Mouse (Mus musculus): ENCODE results near the gene Foxd1. TPM values are rescaled to one million over a fixed set of nuclear protein-coding genes. Genes with fewer than 3 reads are reported as not detected.

Gene Foxd1
- polyA plus RNA-seq, 1 experiment from 2014 or later, result 0.20 TPM

DNA sequence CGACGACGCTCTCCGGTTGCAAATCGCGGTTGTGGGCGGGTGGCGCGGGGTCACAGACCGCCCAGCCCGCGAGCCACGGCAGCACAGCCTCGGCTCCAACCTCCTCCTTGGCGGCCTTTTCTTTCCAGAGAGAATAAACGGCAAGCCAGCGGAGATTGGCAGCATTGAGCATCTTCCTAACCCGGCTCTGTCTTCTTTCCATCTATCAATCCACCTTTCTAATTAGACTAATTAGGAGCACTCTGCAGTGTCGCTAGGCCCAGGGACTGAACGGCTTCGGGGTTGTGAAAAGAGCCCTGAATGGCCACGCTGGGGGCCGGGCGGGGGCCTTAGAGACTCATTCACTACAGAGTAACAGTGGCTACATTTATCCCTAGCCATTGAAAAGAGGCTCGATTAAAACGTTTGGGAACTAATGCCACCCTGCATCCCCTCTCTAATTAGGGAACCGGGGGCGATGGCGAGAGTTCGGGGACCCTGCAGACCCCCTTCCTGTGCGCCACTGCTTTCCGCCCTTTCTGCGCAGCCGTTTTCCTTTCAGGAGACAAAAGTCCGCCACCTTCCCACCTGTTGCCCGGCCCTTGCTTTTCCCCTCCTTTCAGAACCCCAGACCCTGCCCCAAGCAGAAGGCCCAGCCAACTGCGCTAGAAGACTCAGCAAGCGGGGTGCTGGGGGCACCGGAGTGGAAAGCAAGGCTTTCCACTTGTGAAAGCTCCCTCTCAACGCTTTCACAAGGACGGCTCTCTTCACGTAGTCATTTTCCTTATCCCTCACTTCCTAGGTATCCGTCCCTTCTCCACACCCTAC is 12.6 kb downstream of the Foxd1 start:
- peaks cover 84% of the 10 kb centered on the region for H3K27me3 ChIP-seq (ENCODE audit: control insufficient read depth, insufficient read depth, low read length)
- no peak for ATAC-seq (replicated peaks; ENCODE audit: insufficient number of reproducible peaks, low FRiP score, low TSS enrichment)
- peak overlapping the region; percentile 36 for H3K4me3 ChIP-seq (ENCODE audit: low read depth, low read length)
- no peaks in the 10 kb centered on the region for H3K4me1 ChIP-seq (ENCODE audit: control insufficient read depth, insufficient read depth, low read length)
- no peak overlapping the region for H3K9ac ChIP-seq (ENCODE audit: low read depth, low read length)
- no peaks in the 10 kb centered on the region; the same call in 1 of the 2 replicates for H3K9me3 ChIP-seq (replicated peaks; ENCODE audit: control insufficient read depth, low read length)
- no peaks in the 10 kb centered on the region for H3K36me3 ChIP-seq (ENCODE audit: control insufficient read depth, insufficient read depth, low read length)
- WGBS (ENCODE audit: insufficient replicate concordance), result under 1% methylated on average over 43 of the region's 43 CpGs
- H3K4me2 ChIP-seq, result peak overlapping the region; percentile 53
- H3K27ac ChIP-seq (ENCODE audit: low read depth, low read length), result no peak overlapping the region

DNA sequence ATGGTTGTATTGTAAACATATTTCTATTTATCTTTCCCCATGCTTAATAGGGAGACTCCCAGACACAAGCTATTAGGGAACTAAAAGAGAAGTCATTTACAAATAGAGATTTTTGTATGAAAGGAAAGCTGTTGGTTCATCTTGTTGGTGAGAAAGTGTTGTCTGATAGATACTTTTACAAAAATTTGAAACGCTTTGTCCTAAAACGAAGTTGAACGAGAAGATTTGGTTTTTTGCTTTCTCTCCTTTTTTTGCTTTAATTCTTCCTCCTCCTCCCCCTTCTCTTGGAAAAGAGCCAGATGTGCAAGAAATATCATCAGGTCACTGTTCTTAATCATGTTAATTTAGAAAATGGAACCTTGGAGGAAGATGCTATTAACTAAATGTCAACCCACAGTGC is 13.6 kb downstream of the Foxd1 start:
- H3K4me1 ChIP-seq (ENCODE audit: control insufficient read depth, insufficient read depth, low read length), result no peaks in the 10 kb centered on the region
- no peak overlapping the region for H3K9ac ChIP-seq (ENCODE audit: low read depth, low read length)
- H3K27ac ChIP-seq (ENCODE audit: low read depth, low read length), result no peak overlapping the region
- H3K9me3 ChIP-seq (replicated peaks; ENCODE audit: control insufficient read depth, low read length), result no peaks in the 10 kb centered on the region; the same call in 1 of the 2 replicates
- H3K4me2 ChIP-seq, result no peak overlapping the region
- H3K27me3 ChIP-seq (ENCODE audit: control insufficient read depth, insufficient read depth, low read length), result peaks cover 80% of the 10 kb centered on the region
- WGBS (ENCODE audit: insufficient replicate concordance), result 10% methylated on average over 3 of the region's 3 CpGs
- H3K36me3 ChIP-seq (ENCODE audit: control insufficient read depth, insufficient read depth, low read length), result no peaks in the 10 kb centered on the region
- H3K4me3 ChIP-seq (ENCODE audit: low read depth, low read length), result no peak overlapping the region
- ATAC-seq (replicated peaks; ENCODE audit: insufficient number of reproducible peaks, low FRiP score, low TSS enrichment), result no peak

DNA sequence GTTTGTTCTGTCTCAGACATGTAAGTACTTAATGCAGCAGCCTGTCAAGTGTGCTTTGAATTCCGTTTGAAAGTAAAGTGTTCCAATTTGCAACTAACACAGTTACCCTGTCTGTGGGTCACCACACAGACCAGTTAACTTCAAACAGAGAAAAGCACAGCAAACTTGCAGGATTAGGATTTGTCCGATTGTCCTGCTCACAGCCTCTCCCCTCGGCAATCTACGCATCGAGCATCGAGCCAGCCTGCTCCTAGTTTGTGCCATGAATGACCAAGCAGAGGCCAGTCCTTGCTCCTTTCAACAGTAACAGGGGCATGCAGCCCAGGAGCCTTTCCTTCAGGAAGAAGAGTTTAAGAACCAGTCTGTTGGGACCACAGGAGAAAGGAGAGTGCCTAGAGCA is 15.0 kb downstream of the Foxd1 start:
- peaks cover 78% of the 10 kb centered on the region for H3K27me3 ChIP-seq (ENCODE audit: control insufficient read depth, insufficient read depth, low read length)
- H3K4me1 ChIP-seq (ENCODE audit: control insufficient read depth, insufficient read depth, low read length), result no peaks in the 10 kb centered on the region
- no peak overlapping the region for H3K4me3 ChIP-seq (ENCODE audit: low read depth, low read length)
- H3K36me3 ChIP-seq (ENCODE audit: control insufficient read depth, insufficient read depth, low read length), result no peaks in the 10 kb centered on the region
- H3K9ac ChIP-seq (ENCODE audit: low read depth, low read length), result no peak overlapping the region
- H3K9me3 ChIP-seq (replicated peaks; ENCODE audit: control insufficient read depth, low read length), result no peaks in the 10 kb centered on the region; the same call in 1 of the 2 replicates
- 14% methylated on average over 6 of the region's 6 CpGs for WGBS (ENCODE audit: insufficient replicate concordance)
- H3K27ac ChIP-seq (ENCODE audit: low read depth, low read length), result no peak overlapping the region
- no peak for ATAC-seq (replicated peaks; ENCODE audit: insufficient number of reproducible peaks, low FRiP score, low TSS enrichment)
- H3K4me2 ChIP-seq, result no peak overlapping the region

DNA sequence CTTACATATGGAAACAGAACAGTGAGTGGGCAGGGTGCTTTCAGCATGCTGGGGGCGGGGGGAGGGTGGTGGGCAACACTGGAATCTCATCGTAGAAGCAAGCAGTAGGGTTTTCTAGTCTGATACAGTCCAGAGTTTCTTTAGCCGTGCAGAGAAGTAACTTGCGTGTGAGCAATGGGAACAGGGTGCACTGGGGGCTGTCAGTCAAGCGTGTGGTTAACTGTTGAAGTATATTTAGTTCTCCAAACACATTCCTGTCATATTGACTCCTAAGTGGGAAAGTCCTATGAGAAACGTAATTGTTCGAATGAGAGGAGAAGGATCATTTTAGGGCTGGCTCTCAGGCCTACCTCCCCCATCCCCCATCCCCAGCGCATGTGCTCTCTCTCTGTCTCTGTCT is 20.5 kb downstream of the Foxd1 start:
- no peak overlapping the region for H3K4me3 ChIP-seq (ENCODE audit: low read depth, low read length)
- no peak for ATAC-seq (replicated peaks; ENCODE audit: insufficient number of reproducible peaks, low FRiP score, low TSS enrichment)
- H3K9ac ChIP-seq (ENCODE audit: low read depth, low read length), result no peak overlapping the region
- no peak overlapping the region for H3K27ac ChIP-seq (ENCODE audit: low read depth, low read length)
- 47% methylated on average over 8 of the region's 8 CpGs for WGBS (ENCODE audit: insufficient replicate concordance)
- H3K36me3 ChIP-seq (ENCODE audit: control insufficient read depth, insufficient read depth, low read length), result no peaks in the 10 kb centered on the region
- H3K4me2 ChIP-seq, result no peak overlapping the region
- H3K4me1 ChIP-seq (ENCODE audit: control insufficient read depth, insufficient read depth, low read length), result no peaks in the 10 kb centered on the region
- H3K9me3 ChIP-seq (replicated peaks; ENCODE audit: control insufficient read depth, low read length), result no peaks in the 10 kb centered on the region; the same call in 1 of the 2 replicates
- peaks cover 27% of the 10 kb centered on the region for H3K27me3 ChIP-seq (ENCODE audit: control insufficient read depth, insufficient read depth, low read length)

DNA sequence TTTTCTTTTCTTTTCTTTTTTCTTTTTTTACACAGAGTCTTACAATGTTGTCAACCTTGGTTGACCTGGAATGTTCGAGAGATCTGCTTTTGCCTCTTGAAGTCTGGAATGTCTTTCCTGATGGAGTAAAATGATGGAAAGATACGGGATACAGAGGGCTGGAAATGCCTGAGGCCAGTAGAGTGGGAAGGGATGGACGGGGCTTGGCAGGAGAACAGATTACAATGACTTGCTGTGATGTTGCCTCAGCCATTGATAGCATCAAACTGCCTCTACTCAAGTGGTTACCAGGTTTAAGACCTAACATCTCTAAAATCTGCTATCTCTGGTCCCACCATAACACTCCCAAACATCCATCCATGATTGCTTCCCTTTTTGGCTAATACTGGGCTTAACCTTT is 20.9 kb downstream of the Foxd1 start:
- Histone ChIP-seq H3K36me3 (ENCODE audit: control insufficient read depth, insufficient read depth, low read length) (no peaks in the 10 kb centered on the region), H3K27ac (ENCODE audit: low read depth, low read length) (no peak overlapping the region), H3K4me2 (no peak overlapping the region), H3K4me1 (ENCODE audit: control insufficient read depth, insufficient read depth, low read length) (no peaks in the 10 kb centered on the region), H3K9me3 (replicated peaks; ENCODE audit: control insufficient read depth, low read length) (no peaks in the 10 kb centered on the region), H3K27me3 (ENCODE audit: control insufficient read depth, insufficient read depth, low read length) (peaks cover 23% of the 10 kb centered on the region), H3K9ac (ENCODE audit: low read depth, low read length) (no peak overlapping the region), H3K4me3 (ENCODE audit: low read depth, low read length) (no peak overlapping the region)
- no peak for ATAC-seq (replicated peaks; ENCODE audit: insufficient number of reproducible peaks, low FRiP score, low TSS enrichment)
- 39% methylated on average over 3 of the region's 3 CpGs for WGBS (ENCODE audit: insufficient replicate concordance)

DNA sequence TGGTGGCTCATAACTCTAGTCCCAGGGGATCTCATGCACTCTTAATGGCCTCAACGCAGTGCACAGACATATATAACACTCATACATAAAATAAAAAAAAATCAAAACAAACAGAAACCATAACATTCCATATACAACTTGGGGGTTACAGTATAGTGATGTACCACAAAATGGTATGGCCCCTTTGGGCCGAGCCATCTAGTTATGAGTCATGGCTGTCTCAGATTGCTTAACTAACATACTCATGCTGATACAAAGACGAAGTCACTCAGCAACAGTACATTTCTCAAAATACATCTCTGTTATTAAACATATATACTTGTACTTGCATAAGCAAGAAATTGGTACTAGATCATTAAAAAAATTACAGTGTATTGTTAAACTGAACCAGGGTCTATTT is 23.7 kb downstream of the Foxd1 start:
- Histone ChIP-seq H3K4me2 (no peak overlapping the region), H3K4me1 (ENCODE audit: control insufficient read depth, insufficient read depth, low read length) (no peaks in the 10 kb centered on the region), H3K27me3 (ENCODE audit: control insufficient read depth, insufficient read depth, low read length) (peaks cover 7% of the 10 kb centered on the region; the same call in 1 of the 2 replicates), H3K9ac (ENCODE audit: low read depth, low read length) (no peak overlapping the region), H3K4me3 (ENCODE audit: low read depth, low read length) (no peak overlapping the region), H3K36me3 (ENCODE audit: control insufficient read depth, insufficient read depth, low read length) (no peaks in the 10 kb centered on the region), H3K27ac (ENCODE audit: low read depth, low read length) (no peak overlapping the region), H3K9me3 (replicated peaks; ENCODE audit: control insufficient read depth, low read length) (no peaks in the 10 kb centered on the region)
- 77% methylated on average over 3 of the region's 3 CpGs for WGBS (ENCODE audit: insufficient replicate concordance)
- ATAC-seq (replicated peaks; ENCODE audit: insufficient number of reproducible peaks, low FRiP score, low TSS enrichment), result no peak

DNA sequence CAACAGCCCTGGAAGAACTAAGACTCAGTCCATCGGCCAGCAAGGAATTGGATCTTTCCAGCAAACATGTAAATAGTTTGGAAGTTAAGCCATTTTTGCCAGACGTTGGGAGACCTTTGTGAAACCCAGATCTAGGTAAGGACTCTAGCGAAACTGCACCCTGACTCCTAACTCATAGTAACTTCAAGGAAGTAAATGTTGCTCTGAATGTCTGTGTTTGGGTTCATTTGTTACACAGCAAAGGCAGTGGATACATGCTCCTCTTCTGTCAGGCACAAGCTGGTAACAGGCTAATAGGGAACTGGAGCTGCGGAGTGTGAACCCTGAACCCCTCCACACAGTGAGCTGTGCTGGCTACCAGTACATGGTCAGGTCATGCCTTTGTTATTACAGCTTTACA is 28.7 kb downstream of the Foxd1 start:
- H3K4me1 ChIP-seq (ENCODE audit: control insufficient read depth, insufficient read depth, low read length), result no peaks in the 10 kb centered on the region
- no peaks in the 10 kb centered on the region for H3K36me3 ChIP-seq (ENCODE audit: control insufficient read depth, insufficient read depth, low read length)
- 78% methylated on average over 4 of the region's 4 CpGs for WGBS (ENCODE audit: insufficient replicate concordance)
- no peak overlapping the region for H3K9ac ChIP-seq (ENCODE audit: low read depth, low read length)
- peaks cover 3% of the 10 kb centered on the region; the same call in 1 of the 2 replicates for H3K27me3 ChIP-seq (ENCODE audit: control insufficient read depth, insufficient read depth, low read length)
- no peak for ATAC-seq (replicated peaks; ENCODE audit: insufficient number of reproducible peaks, low FRiP score, low TSS enrichment)
- H3K9me3 ChIP-seq (replicated peaks; ENCODE audit: control insufficient read depth, low read length), result peaks cover 3% of the 10 kb centered on the region
- no peak overlapping the region for H3K4me3 ChIP-seq (ENCODE audit: low read depth, low read length)
- no peak overlapping the region for H3K4me2 ChIP-seq
- no peak overlapping the region for H3K27ac ChIP-seq (ENCODE audit: low read depth, low read length)

DNA sequence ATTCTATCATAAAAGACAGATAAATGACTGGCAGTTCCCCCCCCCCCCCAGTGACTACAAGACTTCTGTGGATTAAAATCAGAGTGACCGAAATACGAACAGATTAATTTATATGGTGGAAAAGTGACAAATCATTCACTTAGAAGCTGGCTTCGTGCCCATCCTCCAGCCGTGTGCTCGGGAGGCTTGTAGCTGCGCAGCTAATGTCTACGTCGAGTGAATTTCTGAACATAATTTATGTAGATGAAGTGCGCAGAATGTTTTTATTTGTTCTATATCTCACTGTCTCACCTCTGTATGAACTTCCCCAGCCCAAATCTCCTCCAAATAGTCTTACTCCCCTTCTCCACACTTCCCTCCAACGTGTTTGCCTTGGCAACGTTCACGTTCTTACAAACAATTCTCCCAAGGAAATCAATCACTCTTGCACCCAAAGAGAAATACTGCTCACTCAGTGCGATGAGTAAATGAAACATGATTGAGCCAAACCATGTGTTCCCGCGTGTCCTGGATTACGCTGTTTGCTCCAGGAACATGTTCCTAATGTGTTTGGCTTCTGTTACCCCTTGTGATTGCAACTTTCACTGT is 30.0 kb downstream of the Foxd1 start:
- Histone ChIP-seq H3K27ac (ENCODE audit: low read depth, low read length) (no peak overlapping the region), H3K36me3 (ENCODE audit: control insufficient read depth, insufficient read depth, low read length) (no peaks in the 10 kb centered on the region), H3K9ac (ENCODE audit: low read depth, low read length) (no peak overlapping the region), H3K4me2 (no peak overlapping the region), H3K27me3 (ENCODE audit: control insufficient read depth, insufficient read depth, low read length) (peaks cover 13% of the 10 kb centered on the region), H3K9me3 (replicated peaks; ENCODE audit: control insufficient read depth, low read length) (peaks cover 3% of the 10 kb centered on the region), H3K4me1 (ENCODE audit: control insufficient read depth, insufficient read depth, low read length) (no peaks in the 10 kb centered on the region), H3K4me3 (ENCODE audit: low read depth, low read length) (no peak overlapping the region)
- 72% methylated on average over 16 of the region's 16 CpGs for WGBS (ENCODE audit: insufficient replicate concordance)
- ATAC-seq (replicated peaks; ENCODE audit: insufficient number of reproducible peaks, low FRiP score, low TSS enrichment), result no peak

Data from heart, embryonic 11.5 days (tissue).